Mouse (Mus musculus) liver, adult (tissue): ENCODE measurements around the gene Rpl14.

Experiments
- GATA4 ChIP-seq: IDR thresholded peaks from 2 replicates; pipeline ENCODE4 v1.6.1; 2014; ENCODE audit warnings: mild to moderate bottlenecking, low read length; ENCODE audit not compliant: insufficient replicate concordance

Gene Rpl14

DNA sequence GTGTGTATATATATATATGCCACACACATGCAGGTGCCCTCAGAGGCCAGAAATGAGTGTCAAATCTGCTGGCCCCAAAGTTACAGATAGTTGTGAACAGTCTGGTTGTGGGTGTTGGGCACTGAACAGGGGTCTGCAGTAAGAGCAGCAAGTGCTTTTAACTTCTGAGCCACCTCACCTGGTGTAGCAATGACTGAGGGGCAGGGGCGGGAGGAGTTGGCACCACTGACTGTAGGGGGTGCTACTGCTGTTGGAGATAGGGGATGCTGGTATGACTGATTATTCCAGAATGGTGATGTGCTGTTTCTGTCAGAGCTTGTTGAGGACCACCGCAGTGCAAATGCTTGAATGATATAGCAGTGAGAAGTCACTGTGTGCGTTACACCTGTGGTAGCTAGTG, 12.1 kb downstream of the Rpl14 start:
- no peak for TF ChIP-seq GATA4

GRCm38 (mm10) chr9:120586546-120586945, 15.3 kb downstream of the Rpl14 start:
- no peak for TF ChIP-seq GATA4

DNA sequence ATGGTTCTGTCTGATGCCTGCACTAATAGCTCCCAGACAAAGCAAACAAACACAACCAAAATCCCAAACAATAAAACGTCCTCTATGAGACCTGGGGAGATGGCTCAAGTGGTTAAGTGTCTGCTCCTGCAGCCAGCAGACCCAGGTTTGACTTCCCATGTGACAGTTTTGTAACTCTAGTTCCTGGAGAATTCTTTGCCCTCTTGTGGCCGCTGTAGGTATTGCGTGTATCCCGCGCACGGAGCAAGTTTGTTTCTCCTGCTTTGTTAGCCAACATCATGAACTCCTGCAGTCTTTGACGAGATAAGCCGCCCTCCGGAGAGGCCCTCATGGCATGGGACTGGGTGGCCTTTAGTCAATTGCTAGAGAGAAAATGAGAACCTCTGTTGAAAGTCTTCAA, 20.2 kb downstream of the Rpl14 start:
- TF ChIP-seq GATA4, result no peak

- TF ChIP-seq GATA4, result no peak
Measured at GRCm38 (mm10) chr9:120593383-120594101, 22.3 kb downstream of the Rpl14 start.

GRCm38 (mm10) chr9:120594839-120595238, 23.6 kb downstream of the Rpl14 start:
- TF ChIP-seq GATA4, result no peak

DNA sequence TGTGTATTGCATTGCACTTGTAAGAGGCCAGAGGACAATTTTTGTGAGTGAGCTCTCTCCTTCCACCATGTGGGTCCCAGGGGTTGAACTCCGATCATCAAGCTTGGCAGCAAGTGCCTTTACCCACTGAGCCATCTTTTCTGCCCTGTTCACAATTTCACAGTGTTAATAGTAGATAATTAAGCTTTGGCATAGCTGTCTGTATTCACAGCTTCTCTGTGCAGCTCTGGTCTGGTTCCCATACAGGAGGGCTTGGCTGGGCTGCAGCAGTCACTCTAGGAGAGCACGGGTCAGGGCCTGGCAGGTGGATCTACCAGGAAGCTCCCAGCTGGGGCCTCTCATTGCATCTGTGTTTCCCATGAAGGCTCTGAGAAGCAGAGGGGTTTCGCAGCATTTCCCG, 24.1 kb downstream of the Rpl14 start:
- TF ChIP-seq GATA4, result no peak

- peak; percentile 28; the same call in 1 of the 2 replicates for TF ChIP-seq GATA4
Measured at GRCm38 (mm10) chr9:120601488-120602171, 30.4 kb downstream of the Rpl14 start.

GRCm38 (mm10) chr9:120602172-120602838, 31.1 kb downstream of the Rpl14 start:
- no peak for TF ChIP-seq GATA4

DNA sequence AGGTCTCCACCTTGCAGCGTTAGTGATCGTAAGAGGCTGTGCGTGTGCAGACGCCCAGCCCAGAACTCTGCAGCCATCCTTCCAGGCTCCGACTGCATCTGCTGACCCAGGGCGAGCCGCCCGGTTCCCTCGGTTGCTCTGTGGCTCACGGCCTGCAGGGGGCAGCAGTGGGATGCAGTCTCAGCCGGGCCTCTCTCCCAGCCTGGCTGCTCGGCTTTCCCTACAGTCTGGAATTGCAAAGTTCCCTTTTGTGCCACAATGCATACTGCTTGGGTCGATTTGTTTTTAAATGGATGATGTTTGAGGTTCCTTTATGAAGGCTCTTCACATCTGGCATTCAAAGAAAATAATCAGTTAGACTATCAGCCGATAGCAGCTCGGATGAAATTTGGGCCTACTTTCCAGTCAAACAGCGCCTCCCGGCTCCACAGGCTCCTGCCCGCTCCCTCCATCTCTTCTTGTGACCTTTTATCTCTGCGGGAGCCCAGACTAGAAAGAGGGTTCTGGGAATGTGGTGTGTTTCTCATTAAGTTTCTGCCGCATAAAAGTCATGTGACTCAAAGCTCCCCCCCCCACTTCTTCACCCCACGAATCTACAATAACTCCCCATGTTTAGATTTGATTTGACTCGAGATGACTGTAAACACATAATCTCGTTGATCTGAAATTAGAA, 31.7 kb downstream of the Rpl14 start:
- no peak for TF ChIP-seq GATA4

GRCm38 (mm10) chr9:120603512-120603908, 32.3 kb downstream of the Rpl14 start:
- no peak for TF ChIP-seq GATA4

GRCm38 (mm10) chr9:120603956-120604355, 32.7 kb downstream of the Rpl14 start:
- no peak for TF ChIP-seq GATA4

- no peak for TF ChIP-seq GATA4
Measured at GRCm38 (mm10) chr9:120611055-120611454, 39.8 kb downstream of the Rpl14 start.

DNA sequence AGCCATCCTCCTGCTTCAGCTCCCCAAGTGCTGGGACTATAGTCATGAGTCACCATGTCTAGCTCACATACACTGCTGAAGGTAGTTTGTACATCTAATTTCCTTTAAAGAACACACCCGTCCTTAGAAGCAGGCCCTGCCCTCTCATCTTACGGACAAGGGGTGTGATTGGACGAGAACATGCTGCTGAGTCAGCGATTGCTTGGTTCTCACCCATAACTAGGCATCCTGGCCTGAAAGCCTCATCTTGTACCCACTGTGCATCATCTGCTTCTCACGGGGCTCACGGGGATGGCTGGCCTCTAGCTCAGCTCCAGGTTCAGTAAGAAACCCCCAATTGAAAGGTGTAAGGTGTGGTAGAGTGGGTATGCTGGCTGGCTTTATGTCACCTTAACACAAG, 42.8 kb downstream of the Rpl14 start:
- TF ChIP-seq GATA4, result no peak

DNA sequence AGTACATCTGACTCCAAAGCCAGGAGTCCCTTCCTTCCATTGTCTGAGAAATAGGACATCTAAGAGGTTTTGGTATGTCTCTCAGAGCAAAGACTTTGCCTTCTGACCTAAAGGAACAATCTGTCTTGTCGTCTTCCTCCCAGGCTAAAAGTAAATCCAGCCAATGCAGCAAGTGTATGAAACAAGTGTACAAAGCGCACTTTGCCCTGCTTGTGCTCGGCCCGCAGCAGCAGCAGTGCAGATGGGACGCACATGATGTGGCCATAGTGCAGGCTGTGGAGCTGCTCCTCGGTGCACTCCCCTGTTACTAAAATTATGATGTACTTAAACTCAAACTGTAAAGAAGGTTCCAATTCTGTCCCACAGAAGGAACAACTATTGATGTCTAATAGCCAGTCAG, 46.9 kb downstream of the Rpl14 start:
- no peak for TF ChIP-seq GATA4

- no peak for TF ChIP-seq GATA4
Measured at GRCm38 (mm10) chr9:120619347-120619708, 48.1 kb downstream of the Rpl14 start.

- TF ChIP-seq GATA4, result no peak
Measured at GRCm38 (mm10) chr9:120619709-120620408, 48.6 kb downstream of the Rpl14 start.

- no peak for TF ChIP-seq GATA4
Measured at GRCm38 (mm10) chr9:120620409-120620745, 49.1 kb downstream of the Rpl14 start.
